Mouse (Mus musculus) B cell, adult 2 months (primary cell): Measurements from ENCODE around the gene Becn1.
A peak's percentile ranks its signal among the peaks of the same experiment; 100 is the strongest.

Experiments used
- DNase-seq, 2 experiments: peaks; one replicate each; pipeline ENCODE4 v3.0.0; 2022

The Becn1 gene

GRCm38 (mm10) chr11:101264954-101265471 is 37.1 kb downstream of the Becn1 start:
- peak; percentile 34 to 35 for DNase-seq

DNA sequence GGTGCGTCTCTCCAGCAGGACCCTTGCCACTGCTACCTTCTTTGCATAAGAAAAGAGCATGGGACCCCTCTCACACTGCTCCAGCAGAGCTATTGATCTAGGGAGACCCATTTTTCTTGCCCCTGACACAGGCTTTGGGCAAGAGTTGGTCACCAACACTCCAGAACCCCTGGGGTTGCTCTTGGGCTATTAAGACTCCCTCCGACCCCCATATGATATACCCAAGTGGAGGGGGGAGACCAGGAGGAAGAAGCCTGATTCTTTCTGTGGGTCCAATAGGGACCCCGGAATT is 38.2 kb downstream of the Becn1 start:
- no peak for DNase-seq

DNA sequence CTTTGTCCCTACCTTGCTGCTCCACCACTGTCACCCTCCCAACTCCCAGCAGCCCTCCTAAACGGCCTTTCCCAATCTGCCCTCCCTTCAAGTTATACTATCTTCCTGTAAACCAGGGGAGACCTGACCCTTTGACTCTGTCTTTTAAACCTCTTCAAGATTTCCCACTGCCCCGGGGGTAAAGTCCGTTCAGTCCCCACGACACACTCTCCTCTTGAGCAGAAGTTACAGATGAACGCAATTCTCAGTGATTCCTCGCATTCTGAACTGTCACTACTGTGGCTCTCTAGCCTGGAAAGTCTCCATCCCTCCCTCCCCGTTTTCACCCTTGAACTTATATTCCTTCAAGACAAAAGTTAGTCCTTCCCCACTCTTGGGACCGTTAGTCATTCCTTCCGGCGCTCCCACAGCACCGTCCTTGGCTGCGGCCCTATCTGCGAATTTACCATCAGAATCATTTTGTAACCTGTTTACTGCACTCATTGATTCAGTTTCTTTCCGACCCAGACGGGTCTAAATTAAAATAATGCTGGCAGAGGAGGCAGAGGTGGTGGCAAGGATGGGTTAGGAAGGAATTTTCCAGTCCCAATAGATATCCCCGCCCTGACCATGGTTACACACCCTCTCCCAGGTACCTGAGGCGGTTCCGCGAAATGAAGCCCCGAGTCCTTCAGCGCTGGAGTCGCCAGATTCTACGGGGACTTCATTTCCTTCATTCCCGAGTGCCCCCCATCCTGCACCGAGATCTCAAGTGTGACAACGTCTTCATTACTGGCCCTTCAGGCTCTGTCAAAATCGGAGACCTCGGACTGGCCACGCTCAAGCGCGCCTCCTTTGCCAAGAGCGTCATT is 38.7 kb downstream of the Becn1 start:
- no peak for DNase-seq

DNA sequence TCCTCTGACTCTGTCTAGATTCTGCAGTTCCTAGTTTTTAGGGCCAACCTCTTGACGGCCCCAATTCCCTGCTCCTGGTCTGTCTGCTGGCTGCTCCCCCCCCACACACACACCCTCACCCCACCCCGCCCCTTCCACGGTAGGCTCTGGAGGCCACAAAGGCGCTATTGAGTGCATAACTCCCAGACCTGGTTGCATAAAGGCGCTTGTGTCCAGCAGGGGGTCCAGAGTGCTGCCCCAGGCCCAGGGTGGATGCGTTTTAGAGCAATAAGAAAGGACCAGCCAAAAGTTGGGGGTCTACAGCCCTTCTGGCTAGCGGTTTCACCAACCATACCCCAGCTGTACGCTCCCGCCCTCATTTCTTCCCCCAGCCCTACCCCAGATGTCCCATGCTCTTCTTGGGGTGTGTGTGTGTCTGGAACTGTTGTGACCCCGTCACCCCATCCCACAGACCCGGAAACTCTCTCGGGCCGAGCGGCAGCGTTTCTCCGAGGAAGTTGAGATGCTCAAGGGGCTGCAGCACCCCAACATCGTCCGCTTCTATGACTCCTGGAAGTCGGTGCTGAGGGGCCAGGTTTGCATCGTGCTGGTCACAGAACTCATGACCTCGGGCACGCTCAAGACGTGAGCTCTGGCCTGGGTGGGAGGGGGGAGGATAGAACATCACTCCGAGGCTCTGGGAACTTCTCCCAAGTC is 39.7 kb downstream of the Becn1 start:
- no peak for DNase-seq

DNA sequence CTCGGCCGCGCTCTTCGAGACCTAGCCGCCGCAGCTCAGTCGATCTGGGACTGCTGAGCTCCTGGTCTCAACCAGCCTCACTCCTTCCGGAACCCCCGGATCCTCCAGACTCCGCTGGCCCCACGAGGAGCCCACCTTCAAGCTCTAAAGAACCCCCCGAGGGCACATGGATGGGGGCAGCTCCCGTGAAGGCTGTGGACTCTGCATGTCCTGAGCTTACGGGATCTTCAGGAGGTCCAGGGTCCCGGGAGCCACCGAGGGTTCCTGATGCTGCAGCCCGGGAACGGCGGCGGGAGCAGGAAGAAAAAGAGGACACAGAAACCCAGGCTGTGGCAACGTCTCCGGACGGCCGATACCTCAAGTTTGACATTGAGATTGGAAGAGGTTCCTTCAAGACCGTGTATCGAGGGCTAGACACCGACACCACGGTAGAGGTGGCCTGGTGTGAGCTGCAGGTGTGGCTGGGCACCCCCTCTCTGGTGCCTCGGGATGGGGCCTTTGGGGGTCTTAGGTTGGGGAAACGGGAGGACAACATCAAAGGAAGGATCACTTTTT is 41.2 kb downstream of the Becn1 start:
- peak; percentile 38 to 41 for DNase-seq

DNA sequence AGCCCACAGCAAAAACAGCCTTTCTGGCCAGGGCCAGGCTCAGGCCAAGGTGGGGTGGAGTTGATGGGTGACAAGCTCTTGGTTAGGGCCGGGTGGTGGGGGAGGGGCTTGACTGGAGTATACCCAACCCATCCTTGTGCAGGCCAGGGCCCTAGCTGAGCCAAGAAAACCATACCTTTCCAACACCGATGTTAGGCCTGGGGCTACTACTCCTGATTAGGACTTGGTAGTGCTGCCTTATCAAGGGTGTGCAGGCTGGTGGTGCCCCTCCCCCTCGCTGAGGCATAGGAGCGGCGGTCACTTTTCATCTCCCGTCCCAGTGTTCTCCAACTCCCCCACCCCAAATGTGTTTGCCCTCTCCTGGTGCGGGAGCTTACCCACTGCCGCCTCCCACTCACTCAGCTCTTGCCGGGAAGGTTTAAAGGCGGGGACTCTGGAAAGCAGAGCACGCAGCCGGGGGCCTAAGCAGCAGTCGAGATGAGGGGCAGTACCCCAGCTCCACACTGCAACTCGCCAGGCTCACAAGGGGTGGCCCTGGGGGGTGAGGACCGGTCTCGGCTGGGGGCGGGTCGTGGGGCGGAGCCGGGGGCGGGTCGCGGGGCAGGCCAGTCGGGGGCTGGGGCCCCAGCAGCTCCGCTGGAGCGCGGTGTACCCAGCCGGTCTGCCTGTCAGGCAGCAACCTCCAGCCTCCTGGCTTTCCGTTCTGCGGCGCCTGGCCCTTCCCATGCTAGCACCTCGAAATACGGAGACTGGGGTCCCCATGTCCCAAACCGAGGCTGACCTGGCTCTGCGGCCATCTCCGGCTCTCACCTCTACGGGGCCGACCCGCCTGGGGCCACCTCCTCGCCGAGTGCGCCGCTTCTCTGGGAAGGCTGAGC is 41.9 kb downstream of the Becn1 start, which contains the start of gene Wnk4:
Gene Wnk4, plus strand, starts transcription at position 620 of the 878 bp plus-strand sequence.
- peak; percentile 42 to 48 for DNase-seq

- DNase-seq: no peak
Observed at GRCm38 (mm10) chr11:101259261-101259712, 42.8 kb downstream of the Becn1 start.

DNA sequence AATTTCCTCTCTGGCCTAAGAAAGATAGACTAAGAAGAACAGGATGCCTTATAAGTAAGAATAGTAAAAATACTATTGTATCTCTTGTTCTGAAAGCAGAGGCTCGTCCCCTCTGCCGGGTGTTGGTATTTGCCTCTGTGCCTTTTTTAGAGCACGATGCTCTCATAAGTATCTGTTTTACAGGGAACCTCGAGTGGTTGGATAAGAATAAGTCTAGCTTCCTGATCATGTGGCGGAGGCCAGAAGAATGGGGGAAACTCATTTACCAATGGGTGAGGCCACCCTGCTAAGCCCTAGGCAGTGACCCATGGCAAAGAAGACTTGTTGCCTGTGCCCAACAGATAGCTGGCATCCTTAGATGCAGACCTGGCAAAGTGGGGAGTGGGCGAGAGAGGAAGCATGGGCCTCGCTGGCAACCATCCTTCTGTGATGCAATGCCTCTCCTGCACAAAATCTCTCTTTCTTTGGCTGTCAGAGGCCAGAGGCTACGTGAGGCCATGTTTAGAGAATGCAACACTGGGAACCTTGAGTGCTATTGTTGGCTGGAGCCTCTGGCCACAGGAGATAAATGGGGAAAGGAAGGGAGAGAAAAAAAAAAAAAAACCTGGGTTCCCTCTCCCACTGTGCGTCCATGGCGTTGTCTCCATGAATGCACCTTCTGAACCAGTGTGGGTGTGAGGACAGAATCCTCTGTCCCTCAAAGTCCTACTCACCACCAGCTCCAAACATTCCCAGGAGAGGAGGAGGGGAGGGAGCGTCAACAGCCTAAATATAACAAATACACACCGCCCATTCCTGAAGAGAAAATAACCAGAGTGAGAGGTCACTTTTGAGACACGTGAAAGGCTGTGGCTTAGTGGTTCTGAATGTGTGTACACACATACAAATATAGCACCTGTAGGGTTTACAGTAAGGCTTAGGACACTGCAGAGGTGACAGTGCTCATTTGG is 46.0 kb downstream of the Becn1 start:
- no peak for DNase-seq

GRCm38 (mm10) chr11:101253613-101254389 is 48.3 kb downstream of the Becn1 start, which contains the start of gene Vps25:
Vps25 (plus strand) TSS chr11:101253707.
- DNase-seq: peak; percentile 88 to 89

DNA sequence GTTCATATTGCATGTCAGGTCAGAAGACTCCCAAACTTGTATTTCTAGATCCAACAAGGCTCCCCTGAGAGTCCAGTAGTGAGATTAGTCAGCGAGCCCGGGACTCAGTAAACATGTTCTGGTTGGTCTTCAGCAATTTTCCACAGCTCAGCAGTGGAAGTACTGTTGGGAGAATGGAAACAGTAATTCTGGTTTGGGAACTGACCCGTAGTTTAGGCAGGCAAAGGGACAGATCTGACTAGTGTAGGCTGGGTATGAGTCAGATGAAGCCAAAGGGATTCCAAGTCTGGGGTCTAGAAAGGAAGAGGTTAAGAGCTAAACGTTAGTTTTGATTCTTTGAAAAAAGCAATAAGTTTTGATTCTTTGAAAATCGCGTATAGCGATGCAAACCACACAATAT is 49.1 kb downstream of the Becn1 start:
- DNase-seq: no peak

GRCm38 (mm10) chr11:101251031-101251430 is 51.1 kb downstream of the Becn1 start:
- DNase-seq: no peak

DNA sequence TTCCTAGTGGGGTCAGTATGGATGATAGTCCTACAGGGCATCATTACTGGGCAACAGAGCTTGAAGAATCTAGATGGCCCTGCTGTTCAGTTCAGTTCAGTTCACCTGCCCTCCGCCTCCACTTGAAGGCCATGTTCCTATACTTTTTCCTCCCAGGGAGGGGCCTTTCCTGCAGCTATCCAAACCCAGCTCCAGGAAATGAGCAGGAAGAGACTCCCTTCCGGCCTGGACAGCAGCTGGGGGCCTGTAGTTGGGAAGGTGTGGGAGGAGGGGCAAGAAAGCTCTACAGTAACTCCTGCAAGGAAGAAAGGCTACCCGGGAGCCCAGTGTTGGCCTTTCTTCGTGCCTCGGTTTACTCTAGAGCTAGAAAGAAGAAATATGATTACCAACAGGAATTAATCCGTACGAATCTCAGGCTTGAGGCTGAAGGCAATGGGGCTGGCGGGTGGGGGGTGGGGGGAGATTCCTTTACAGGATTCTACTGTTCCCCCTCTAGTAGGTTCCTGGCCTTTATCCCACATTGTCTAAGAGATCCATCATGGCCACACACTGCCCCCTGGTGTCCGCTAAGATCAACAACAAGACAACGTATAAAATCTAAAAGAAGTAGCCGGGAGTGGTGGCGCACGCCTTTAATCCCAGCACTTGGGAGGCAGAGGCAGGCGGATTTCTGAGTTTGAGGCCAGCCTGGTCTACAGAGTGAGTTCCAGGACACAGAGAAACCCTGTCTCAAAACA is 53.7 kb downstream of the Becn1 start:
- peak; percentile 74 to 76 for DNase-seq

DNA sequence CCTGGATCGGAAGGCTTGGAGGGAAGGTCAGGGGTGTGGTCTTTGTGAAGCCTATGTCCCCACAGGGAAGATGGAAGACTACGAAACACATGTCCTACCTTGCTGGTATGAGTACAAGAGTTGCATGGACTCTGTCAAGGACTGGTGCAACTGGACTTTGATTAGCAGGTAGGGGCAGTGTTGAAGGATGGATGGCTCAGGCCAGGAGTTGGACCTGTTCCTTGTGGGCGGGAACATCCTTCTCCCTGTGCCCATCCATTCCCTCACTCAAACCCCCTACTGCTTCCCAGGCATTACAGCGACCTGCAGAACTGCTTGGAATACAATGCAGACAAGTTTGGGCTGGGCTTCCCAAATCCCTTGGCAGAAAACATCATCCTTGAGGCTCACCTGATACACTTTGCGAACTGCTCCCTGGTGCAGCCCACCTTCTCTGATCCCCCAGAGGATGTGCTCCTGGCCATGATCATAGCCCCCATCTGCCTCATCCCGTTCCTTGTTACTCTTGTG is 54.5 kb downstream of the Becn1 start:
- DNase-seq: no peak

DNA sequence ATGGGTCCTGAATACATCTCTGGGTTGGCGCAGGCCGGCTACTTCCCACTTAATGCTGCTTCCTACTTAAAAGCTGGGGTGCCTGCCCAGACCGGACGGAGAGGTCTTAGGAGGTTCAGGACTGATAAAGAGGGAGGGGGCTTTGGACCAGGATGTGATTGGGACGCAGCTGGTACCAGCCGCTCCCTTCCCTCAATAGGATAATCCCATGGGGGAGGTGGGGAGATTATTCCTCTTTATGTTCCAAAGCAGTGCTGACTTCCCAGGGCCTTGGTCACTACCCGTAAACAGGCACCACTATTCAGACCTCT is 55.4 kb downstream of the Becn1 start:
- no peak for DNase-seq

DNA sequence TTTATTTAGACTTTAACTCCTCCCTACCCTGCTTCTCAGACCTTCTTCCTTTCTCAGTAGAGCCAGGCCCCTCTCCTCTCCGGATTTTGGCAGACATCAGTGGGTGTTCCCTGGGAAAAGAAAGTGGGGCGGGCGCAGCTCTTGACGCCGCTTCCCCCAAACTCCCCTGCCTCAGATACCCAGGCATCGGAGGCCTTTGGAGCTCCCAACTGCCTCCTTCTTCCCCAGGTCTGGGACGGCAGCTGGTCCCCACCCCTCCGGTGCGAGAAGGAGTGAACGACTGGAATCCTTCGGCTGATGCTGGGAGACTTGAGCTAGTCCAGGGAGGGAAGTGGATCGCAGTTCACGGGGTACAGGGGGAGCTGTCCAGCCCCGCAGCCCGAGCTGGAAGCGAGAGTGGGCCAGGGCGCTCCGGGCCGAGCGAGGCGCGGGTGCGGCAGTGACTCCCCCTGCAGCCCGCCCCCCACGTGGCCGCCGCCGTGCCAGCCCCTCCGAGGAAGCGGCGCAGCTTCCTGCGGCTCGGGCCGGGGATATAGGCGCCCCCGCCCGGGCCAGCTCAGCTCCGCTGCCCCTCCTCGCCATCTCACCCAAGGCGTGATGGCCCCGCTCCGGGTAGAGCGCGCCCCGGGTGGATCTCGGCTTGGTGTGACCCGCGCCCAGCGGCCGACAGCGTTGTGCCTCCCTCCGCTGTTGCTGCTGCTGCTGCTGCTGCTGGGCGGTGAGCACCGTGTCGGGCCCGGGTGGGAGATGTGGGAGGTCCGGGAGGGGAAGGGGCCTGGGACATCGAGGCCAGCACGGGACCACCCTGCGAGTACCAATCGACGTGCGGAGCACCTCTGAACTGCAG is 56.0 kb downstream of the Becn1 start, which contains the start of gene Ramp2:
Gene Ramp2, plus strand, starts transcription at position 174 of the 847 bp plus-strand sequence.
- DNase-seq: peak in 1 of 2 experiments; percentile 40

GRCm38 (mm10) chr11:101245071-101245470 is 57.0 kb downstream of the Becn1 start:
- DNase-seq: no peak

DNA sequence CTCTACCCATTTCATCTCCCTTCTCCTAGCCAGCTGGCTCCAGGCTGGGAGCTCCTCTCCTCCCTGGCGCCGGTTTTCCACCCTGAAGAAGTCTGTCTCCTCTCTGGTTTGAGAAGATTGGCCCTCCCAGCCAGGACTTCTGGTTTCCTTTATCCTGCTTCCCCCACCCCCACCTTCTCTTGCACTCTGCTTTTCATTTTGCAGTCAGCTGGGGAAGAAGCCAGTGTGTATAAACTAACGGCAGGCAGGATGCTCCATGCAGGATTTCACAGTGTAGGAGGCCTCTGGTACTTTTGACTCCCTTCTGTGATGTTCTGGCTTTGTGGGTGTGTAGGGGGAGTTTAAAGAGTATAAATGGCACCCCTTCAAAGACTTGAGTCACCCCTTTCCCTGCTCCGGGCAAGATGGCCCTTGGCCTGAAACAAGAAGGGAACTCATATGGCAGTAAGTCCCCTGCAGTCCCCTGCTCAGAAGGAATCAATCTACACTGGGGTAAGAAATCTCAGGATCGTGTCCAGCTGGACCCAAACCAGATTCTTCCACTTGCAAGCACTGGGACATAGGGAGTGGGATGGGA is 63.9 kb downstream of the Becn1 start:
- no peak for DNase-seq

GRCm38 (mm10) chr11:101236782-101237181 is 65.3 kb downstream of the Becn1 start:
- DNase-seq: no peak
